Mouse (Mus musculus): ENCODE measurements around the gene Ddx56. TPM values are rescaled to one million over a fixed set of nuclear protein-coding genes. Genes with fewer than 3 reads are reported as not detected.

The Ddx56 gene
- polyA plus RNA-seq, 1 experiment: 43.4 TPM

DNA sequence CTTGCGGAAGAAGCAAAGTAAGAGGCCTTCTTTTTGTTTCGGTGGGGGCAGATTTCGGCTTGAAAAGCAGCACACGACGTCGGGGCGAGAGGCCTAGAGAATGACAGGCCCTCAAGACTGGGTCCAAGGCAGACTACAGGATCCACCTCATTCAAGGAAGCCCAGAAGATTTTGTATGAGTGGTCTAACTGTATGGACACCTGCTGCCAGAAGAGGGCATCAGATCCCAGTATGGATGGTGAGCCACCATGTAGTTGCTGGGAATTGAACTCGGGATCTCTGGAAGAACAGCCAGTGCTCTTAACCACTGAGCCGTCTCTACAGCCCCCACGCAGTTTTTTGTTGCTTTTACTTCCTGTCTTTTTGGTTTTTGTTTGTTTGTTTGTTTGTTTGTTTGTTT lies 45.4 kb downstream of the Ddx56 start:
- no peaks in the 10 kb centered on the region for H3K27me3 ChIP-seq (ENCODE audit: control insufficient read depth, insufficient read depth, low read length)
- H3K27ac ChIP-seq (ENCODE audit: control insufficient read depth, insufficient read depth, low read length): no peak overlapping the region
- DNase-seq: no peak
- no peaks in the 10 kb centered on the region for H3K4me1 ChIP-seq (replicated peaks; ENCODE audit: control insufficient read depth, insufficient read depth, low read length)
- TF ChIP-seq POLR2A (IDR thresholded peaks at IDR 0.05; ENCODE audit: control insufficient read depth, extremely low read depth, insufficient read depth, low read length, poor library complexity) (no peak), CTCF (IDR thresholded peaks at IDR 0.05; ENCODE audit: borderline replicate concordance, control insufficient read depth, extremely low read depth, insufficient read depth, low read length, poor library complexity) (no peak)
- 94% methylated on average over 10 of the region's 10 CpGs for WGBS
- no peak overlapping the region for H3K4me3 ChIP-seq (ENCODE audit: control insufficient read depth, insufficient read depth, low read length)
- no peaks in the 10 kb centered on the region for H3K36me3 ChIP-seq (ENCODE audit: control insufficient read depth, insufficient read depth, low read length)

DNA sequence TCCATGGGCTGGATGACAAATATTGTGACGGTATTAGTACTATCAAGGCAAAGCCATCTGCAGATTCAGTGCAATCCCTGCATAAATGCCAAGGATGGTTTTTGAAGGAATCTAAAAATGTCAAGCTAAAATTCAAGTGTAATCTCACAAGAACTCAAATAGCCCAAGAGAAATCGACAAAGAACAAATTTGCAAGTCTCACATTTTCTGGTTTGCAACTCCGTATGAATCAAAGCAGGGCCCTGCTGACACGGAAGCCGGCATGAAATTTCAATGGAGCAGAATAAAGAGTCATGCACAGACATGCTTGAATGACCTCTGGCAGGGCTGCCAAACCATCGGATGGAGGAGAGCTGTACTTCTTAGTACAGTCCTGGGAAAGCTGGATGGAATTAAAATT lies 47.6 kb downstream of the Ddx56 start:
- TF ChIP-seq POLR2A (IDR thresholded peaks at IDR 0.05; ENCODE audit: control insufficient read depth, extremely low read depth, insufficient read depth, low read length, poor library complexity) (no peak), CTCF (IDR thresholded peaks at IDR 0.05; ENCODE audit: borderline replicate concordance, control insufficient read depth, extremely low read depth, insufficient read depth, low read length, poor library complexity) (no peak)
- WGBS: 92% methylated on average over 6 of the region's 6 CpGs

DNA sequence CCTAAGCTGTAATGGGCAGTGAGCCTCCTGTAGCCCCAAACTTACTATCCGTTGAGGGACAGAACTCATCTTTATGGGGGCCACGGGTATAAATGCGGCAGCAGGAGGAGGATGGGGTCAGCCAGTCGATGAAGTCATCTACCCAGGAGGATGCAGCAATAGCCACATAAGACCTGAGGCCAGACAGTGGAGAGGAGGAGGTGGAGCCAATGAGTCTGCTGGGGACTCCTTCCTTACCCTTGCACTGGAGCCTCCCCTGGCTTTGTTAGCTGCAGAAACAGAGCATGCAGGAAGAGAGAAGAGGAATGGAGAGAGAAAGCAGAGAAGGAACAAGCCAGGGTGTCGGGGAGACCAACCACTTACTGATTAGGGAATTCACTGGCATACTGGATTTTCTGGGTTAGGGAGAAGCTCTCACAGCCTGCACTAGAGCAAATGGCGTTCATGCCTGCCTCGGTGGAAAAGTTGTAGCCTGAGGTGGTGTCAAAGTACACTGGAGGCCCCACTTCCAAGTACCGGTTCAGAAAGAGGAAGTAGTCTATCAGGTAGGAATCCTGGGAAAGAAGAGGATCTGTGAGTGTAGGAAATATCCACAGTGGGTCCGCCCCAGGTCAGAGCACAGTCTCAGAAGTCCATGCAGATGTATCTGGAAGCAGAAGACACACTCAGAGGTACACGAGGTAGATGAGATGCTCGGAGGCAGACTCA lies 49.2 kb downstream of the Ddx56 start:
- no peaks in the 10 kb centered on the region for H3K36me3 ChIP-seq (ENCODE audit: control insufficient read depth, insufficient read depth, low read length)
- no peak overlapping the region for H3K4me3 ChIP-seq (ENCODE audit: control insufficient read depth, insufficient read depth, low read length)
- WGBS: 75% methylated on average over 11 of the region's 11 CpGs
- TF ChIP-seq CTCF (IDR thresholded peaks at IDR 0.05; ENCODE audit: borderline replicate concordance, control insufficient read depth, extremely low read depth, insufficient read depth, low read length, poor library complexity) (no peak), POLR2A (IDR thresholded peaks at IDR 0.05; ENCODE audit: control insufficient read depth, extremely low read depth, insufficient read depth, low read length, poor library complexity) (no peak)
- no peaks in the 10 kb centered on the region for H3K4me1 ChIP-seq (replicated peaks; ENCODE audit: control insufficient read depth, insufficient read depth, low read length)
- DNase-seq: no peak
- no peaks in the 10 kb centered on the region for H3K27me3 ChIP-seq (ENCODE audit: control insufficient read depth, insufficient read depth, low read length)
- H3K27ac ChIP-seq (ENCODE audit: control insufficient read depth, insufficient read depth, low read length): no peak overlapping the region

More for the DNA sequence above, 47.6 kb downstream of the Ddx56 start:
- no peak for DNase-seq
- no peaks in the 10 kb centered on the region for H3K27me3 ChIP-seq (ENCODE audit: control insufficient read depth, insufficient read depth, low read length)
- no peak overlapping the region for H3K27ac ChIP-seq (ENCODE audit: control insufficient read depth, insufficient read depth, low read length)
- no peak overlapping the region for H3K4me3 ChIP-seq (ENCODE audit: control insufficient read depth, insufficient read depth, low read length)
- no peaks in the 10 kb centered on the region for H3K4me1 ChIP-seq (replicated peaks; ENCODE audit: control insufficient read depth, insufficient read depth, low read length)
- no peaks in the 10 kb centered on the region for H3K36me3 ChIP-seq (ENCODE audit: control insufficient read depth, insufficient read depth, low read length)

DNA sequence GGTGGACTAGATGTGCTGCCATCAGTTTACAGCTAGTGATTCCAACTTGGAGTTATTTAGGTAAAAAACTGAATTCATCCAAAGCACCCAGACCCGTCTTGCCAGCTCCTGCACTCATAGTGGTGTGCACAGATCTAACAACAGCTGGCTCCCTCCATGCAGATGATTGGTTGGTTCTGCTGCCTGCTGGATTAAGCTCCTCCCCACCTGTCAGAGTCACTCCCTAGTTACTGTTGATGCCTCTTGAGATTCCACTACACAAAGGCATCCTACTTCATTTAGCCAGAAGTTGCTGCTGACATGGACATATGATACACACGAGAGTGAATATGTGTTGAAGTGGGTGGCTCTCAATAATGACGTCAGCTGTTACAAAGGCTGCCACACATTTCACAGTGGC lies 50.7 kb downstream of the Ddx56 start:
- no peaks in the 10 kb centered on the region for H3K36me3 ChIP-seq (ENCODE audit: control insufficient read depth, insufficient read depth, low read length)
- no peak for TF ChIP-seq POLR2A (IDR thresholded peaks at IDR 0.05; ENCODE audit: control insufficient read depth, extremely low read depth, insufficient read depth, low read length, poor library complexity)
- TF ChIP-seq CTCF (IDR thresholded peaks at IDR 0.05; ENCODE audit: borderline replicate concordance, control insufficient read depth, extremely low read depth, insufficient read depth, low read length, poor library complexity): no peak
- DNase-seq: no peak
- no peaks in the 10 kb centered on the region for H3K4me1 ChIP-seq (replicated peaks; ENCODE audit: control insufficient read depth, insufficient read depth, low read length)
- H3K27me3 ChIP-seq (ENCODE audit: control insufficient read depth, insufficient read depth, low read length): no peaks in the 10 kb centered on the region
- no peak overlapping the region for H3K27ac ChIP-seq (ENCODE audit: control insufficient read depth, insufficient read depth, low read length)
- 80% methylated on average over 3 of the region's 3 CpGs for WGBS
- H3K4me3 ChIP-seq (ENCODE audit: control insufficient read depth, insufficient read depth, low read length): no peak overlapping the region

Other genes with a start within 250 kb of the Ddx56 start
- gene Camk2b, start 201.4 kb downstream of the Ddx56 start, polyA plus RNA-seq (2012; rRNA removed): 6.0 and 9.0 TPM in 2 replicates
- gene A730071L15Rik, start 67.7 kb downstream of the Ddx56 start, polyA plus RNA-seq (2012; rRNA removed): 0.09 and 0.10 TPM in 2 replicates
- 52.1 and 62.2 TPM in 2 replicates for gene Nudcd3, start 67.4 kb downstream of the Ddx56 start, polyA plus RNA-seq (2012; rRNA removed)
- 0.20 and 0.24 TPM in 2 replicates for gene Npc1l1, start 37.6 kb downstream of the Ddx56 start, polyA plus RNA-seq (2012; rRNA removed)
- gene Tmed4, start 7.1 kb upstream of the Ddx56 start, polyA plus RNA-seq (2012; rRNA removed): 102 and 109 TPM in 2 replicates
- gene Ogdh, start 23.9 kb upstream of the Ddx56 start, polyA plus RNA-seq (2012; rRNA removed): 153 and 168 TPM in 2 replicates
- gene Zmiz2, start 121.3 kb upstream of the Ddx56 start, polyA plus RNA-seq (2012; rRNA removed): 137 and 187 TPM in 2 replicates
- 1,363 and 1,486 TPM in 2 replicates for gene Ppia, start 147.7 kb upstream of the Ddx56 start, polyA plus RNA-seq (2012; rRNA removed)
- 163 and 178 TPM in 2 replicates for gene H2afv, start 176.7 kb upstream of the Ddx56 start, polyA plus RNA-seq (2012; rRNA removed)
- 12.7 and 17.8 TPM in 2 replicates for gene Purb, start 208.1 kb upstream of the Ddx56 start, polyA plus RNA-seq (2012; rRNA removed)